ENCODE assay signal across 28 mouse cellular contexts in genomic region chr16:10307351-10307750, GRCm38 (mm10). TPM values are rescaled to one million over a fixed set of nuclear protein-coding genes. Genes with fewer than 3 reads are reported as not detected.
DNase-seq lines count a peak whose midpoint lies in the region; ATAC-seq and TF ChIP-seq lines count a peak whose summit lies in the region.
"Had no signal": no experiment of that assay in that cellular context is flagged by ENCODE, and none has a peak within 500 bp of the region (broad histone marks: within the 10 kb centered on the region; RNA-seq: fewer than 3 reads in every experiment).

No protein-coding gene starts in this region.

- 64% methylated on average over 5 of the region's 5 CpGs for WGBS in forebrain, embryonic 14.5 days
- 79% methylated on average over 5 of the region's 5 CpGs for WGBS in forebrain, embryonic 11.5 days
- 80% methylated on average over 5 of the region's 5 CpGs for WGBS in hindbrain, embryonic 12.5 days
- 82% methylated on average over 5 of the region's 5 CpGs for WGBS in hindbrain, embryonic 14.5 days

- DNase-seq in forebrain, embryonic 14.5 days (ENCODE audit: low spot score), result peak; percentile 63
- DNase-seq in forebrain, embryonic 11.5 days (ENCODE audit: low spot score), result no peak
- peak; percentile 6 for DNase-seq in MEL (ENCODE audit: low read depth, low spot score)
- peak; percentile 73 for DNase-seq in brain, embryonic 14.5 days (ENCODE audit: low read depth)
- no peak for DNase-seq in hindbrain, embryonic 14.5 days (ENCODE audit: low spot score)
- DNase-seq: adrenal gland, adult 2 months; adrenal gland, postnatal 25 days; B cell, adult 2 months; cerebellum, adult 11 months; cerebellum, adult 2 months; cerebellum, adult 9-11 months; cerebellum, postnatal 25 days; gastrocnemius, adult 2 months; gastrocnemius, postnatal 14 days; heart, adult 11 months; kidney, adult 18-20 months had no signal

- H3K27ac ChIP-seq in forebrain, embryonic 14.5 days (ENCODE audit: low read depth, low read length), result no peak overlapping the region
- H3K27ac ChIP-seq in forebrain, embryonic 11.5 days (ENCODE audit: low read depth, low read length), result no peak overlapping the region
- no peak overlapping the region for H3K27ac ChIP-seq in MEL (ENCODE audit: control insufficient read depth, low read depth, low read length)
- no peak overlapping the region for H3K27ac ChIP-seq in hindbrain, embryonic 12.5 days
- no peak overlapping the region for H3K27ac ChIP-seq in hindbrain, embryonic 14.5 days
- H3K27ac ChIP-seq: embryonic facial prominence, embryonic 12.5 days; embryonic facial prominence, embryonic 15.5 days; gastrocnemius, adult 2 months; hindbrain, embryonic 13.5 days; hindbrain, postnatal 0 days had no signal

- TF ChIP-seq CTCF in MEL (IDR thresholded peaks at IDR 0.05 in 2 of 3, conservative IDR thresholded peaks at IDR 0.05 in 1 of 3; ENCODE audit: control insufficient read depth in 1 of 3, insufficient read depth in 1 of 3, low read depth in 2 of 3, low read length in 3 of 3, poor library complexity in 1 of 3, severe bottlenecking in 1 of 3), result no peak
- TF ChIP-seq CTCF in brain, embryonic 14.5 days (IDR thresholded peaks at IDR 0.05; ENCODE audit: borderline replicate concordance, extremely low read depth, insufficient read depth, insufficient read length), result no peak

- peak in 1 of 2 experiments; percentile 16; a peak in 1 of 4 replicates for TF ChIP-seq EP300 in MEL (IDR thresholded peaks at IDR 0.05; ENCODE audit: low read depth in 1 of 2, low read length in 2 of 2)

- H3K9me3 ChIP-seq in forebrain, embryonic 14.5 days (replicated peaks; ENCODE audit: control insufficient read depth, low read length), result no peaks in the 10 kb centered on the region
- no peaks in the 10 kb centered on the region for H3K9me3 ChIP-seq in forebrain, embryonic 11.5 days (ENCODE audit: control insufficient read depth, low read length)
- H3K9me3 ChIP-seq in MEL (replicated peaks; ENCODE audit: insufficient read depth, low read length), result no peaks in the 10 kb centered on the region
- H3K9me3 ChIP-seq in hindbrain, embryonic 12.5 days (replicated peaks), result no peaks in the 10 kb centered on the region
- no peaks in the 10 kb centered on the region for H3K9me3 ChIP-seq in hindbrain, embryonic 14.5 days (ENCODE audit: control insufficient read depth, low read length)
- H3K9me3 ChIP-seq: embryonic facial prominence, embryonic 12.5 days; embryonic facial prominence, embryonic 15.5 days; G1E; hindbrain, embryonic 13.5 days had no signal

- H3K79me2 ChIP-seq in MEL (ENCODE audit: control insufficient read depth, insufficient read depth, low read length, poor library complexity), result no peaks in the 10 kb centered on the region

- ATAC-seq in forebrain, embryonic 14.5 days, result peak; percentile 54
- no peak for ATAC-seq in forebrain, embryonic 11.5 days (replicated peaks; ENCODE audit: low FRiP score)
- ATAC-seq in megakaryocyte progenitor cell, adult 5-6 weeks (replicated peaks; ENCODE audit: poor library complexity), result peak; percentile 11; the same call in 1 of the 2 replicates
- ATAC-seq in hindbrain, embryonic 12.5 days (ENCODE audit: low FRiP score), result no peak
- ATAC-seq in hindbrain, embryonic 14.5 days (ENCODE audit: low FRiP score), result no peak
- ATAC-seq: hindbrain, postnatal 0 days; inflammation-experienced regulatory T-cells, adult 6 months; intestine, embryonic 16.5 days had no signal

- no peak for TF ChIP-seq RAD21 in MEL (IDR thresholded peaks at IDR 0.05; ENCODE audit: low read depth, low read length)

- no peak overlapping the region for H3K4me3 ChIP-seq in forebrain, embryonic 14.5 days (ENCODE audit: low read depth, low read length)
- H3K4me3 ChIP-seq in forebrain, embryonic 11.5 days (ENCODE audit: low read depth, low read length), result no peak overlapping the region
- H3K4me3 ChIP-seq in MEL (ENCODE audit: control insufficient read depth in 1 of 2, insufficient read depth in 1 of 2, low read depth in 2 of 2, low read length in 2 of 2), result no peak overlapping the region
- no peak overlapping the region for H3K4me3 ChIP-seq in hindbrain, embryonic 12.5 days
- H3K4me3 ChIP-seq in hindbrain, embryonic 14.5 days (replicated peaks; ENCODE audit: low read length), result no peak overlapping the region
- H3K4me3 ChIP-seq: embryonic facial prominence, embryonic 12.5 days; embryonic facial prominence, embryonic 15.5 days; gastrocnemius, adult 2 months; hindbrain, embryonic 13.5 days had no signal

- H3K36me3 ChIP-seq in forebrain, embryonic 14.5 days (ENCODE audit: control insufficient read depth, insufficient read depth, low read length), result no peaks in the 10 kb centered on the region
- H3K36me3 ChIP-seq in forebrain, embryonic 11.5 days (ENCODE audit: control insufficient read depth, insufficient read depth, low read length), result no peaks in the 10 kb centered on the region
- H3K36me3 ChIP-seq in MEL (ENCODE audit: control insufficient read depth in 1 of 2, insufficient read depth in 2 of 2, low read length in 2 of 2), result peaks cover 0 to 3% of the 10 kb centered on the region in 2 experiments; a peak in 2 of 4 replicates
- H3K36me3 ChIP-seq in hindbrain, embryonic 12.5 days, result no peaks in the 10 kb centered on the region
- H3K36me3 ChIP-seq in hindbrain, embryonic 14.5 days (replicated peaks; ENCODE audit: control insufficient read depth, insufficient read depth), result no peaks in the 10 kb centered on the region
- H3K36me3 ChIP-seq: embryonic facial prominence, embryonic 12.5 days; embryonic facial prominence, embryonic 15.5 days; G1E; hindbrain, embryonic 13.5 days had no signal

- no peak overlapping the region for H3K4me2 ChIP-seq in forebrain, embryonic 14.5 days (ENCODE audit: low read length)
- no peak overlapping the region for H3K4me2 ChIP-seq in forebrain, embryonic 11.5 days (ENCODE audit: low read depth, low read length, severe bottlenecking)
- H3K4me2 ChIP-seq in hindbrain, embryonic 12.5 days (replicated peaks), result no peak overlapping the region
- no peak overlapping the region for H3K4me2 ChIP-seq in hindbrain, embryonic 14.5 days (replicated peaks)
- H3K4me2 ChIP-seq: embryonic facial prominence, embryonic 12.5 days; embryonic facial prominence, embryonic 15.5 days; heart, embryonic 11.5 days; hindbrain, embryonic 13.5 days had no signal

- no peak for TF ChIP-seq POLR2A in MEL (IDR thresholded peaks at IDR 0.05; ENCODE audit: control insufficient read depth in 1 of 2, insufficient read depth in 1 of 2, low read depth in 1 of 2, low read length in 2 of 2, poor library complexity in 1 of 2)
- TF ChIP-seq POLR2A in brain, embryonic 14.5 days (IDR thresholded peaks at IDR 0.05; ENCODE audit: borderline replicate concordance, extremely low read depth, insufficient read depth, insufficient read length, poor library complexity, severe bottlenecking), result no peak

- no peaks in the 10 kb centered on the region for H3K27me3 ChIP-seq in forebrain, embryonic 14.5 days (replicated peaks; ENCODE audit: control insufficient read depth, insufficient read depth, low read length)
- H3K27me3 ChIP-seq in forebrain, embryonic 11.5 days (ENCODE audit: control insufficient read depth, insufficient read depth, low read length), result no peaks in the 10 kb centered on the region
- no peaks in the 10 kb centered on the region for H3K27me3 ChIP-seq in MEL (ENCODE audit: control insufficient read depth in 1 of 2, insufficient read depth in 2 of 2, low read length in 2 of 2)
- H3K27me3 ChIP-seq in hindbrain, embryonic 12.5 days, result peaks cover 8% of the 10 kb centered on the region
- 0 out of 2 replicates have a peak, but pooled peaks cover 3% of the 10 kb centered on the region for H3K27me3 ChIP-seq in hindbrain, embryonic 14.5 days (ENCODE audit: control insufficient read depth, insufficient read depth, low read length)
- H3K27me3 ChIP-seq: embryonic facial prominence, embryonic 12.5 days; embryonic facial prominence, embryonic 15.5 days had no signal

- no peak overlapping the region for H3K9ac ChIP-seq in forebrain, embryonic 14.5 days (ENCODE audit: low read length)
- H3K9ac ChIP-seq in forebrain, embryonic 11.5 days (ENCODE audit: low read length), result no peak overlapping the region
- no peak overlapping the region for H3K9ac ChIP-seq in MEL (ENCODE audit: control insufficient read depth, low read depth, low read length, poor library complexity, severe bottlenecking)
- H3K9ac ChIP-seq in hindbrain, embryonic 12.5 days, result no peak overlapping the region
- H3K9ac ChIP-seq in hindbrain, embryonic 14.5 days, result no peak overlapping the region
- H3K9ac ChIP-seq: embryonic facial prominence, embryonic 12.5 days; embryonic facial prominence, embryonic 15.5 days; hindbrain, embryonic 13.5 days had no signal

- no peaks in the 10 kb centered on the region for H3K4me1 ChIP-seq in forebrain, embryonic 14.5 days (ENCODE audit: control insufficient read depth, insufficient read depth, low read length)
- no peaks in the 10 kb centered on the region for H3K4me1 ChIP-seq in forebrain, embryonic 11.5 days (replicated peaks; ENCODE audit: control insufficient read depth, insufficient read depth, low read length)
- peaks cover 3 to 17% of the 10 kb centered on the region in 2 experiments; a peak in 3 of 4 replicates for H3K4me1 ChIP-seq in MEL (ENCODE audit: control insufficient read depth in 1 of 2, insufficient read depth in 2 of 2, low read length in 2 of 2)
- H3K4me1 ChIP-seq in hindbrain, embryonic 12.5 days, result no peaks in the 10 kb centered on the region
- no peaks in the 10 kb centered on the region for H3K4me1 ChIP-seq in hindbrain, embryonic 14.5 days (replicated peaks; ENCODE audit: control insufficient read depth, insufficient read depth, low read length)
- H3K4me1 ChIP-seq: hindbrain, embryonic 13.5 days had no signal

TF ChIP-seq in MEL, 35 proteins besides CTCF, POLR2A, EP300 and RAD21 (continues in another document):
- no peak for TF ChIP-seq ZMIZ1 (IDR thresholded peaks at IDR 0.05; ENCODE audit: low read depth, low read length)
- TF ChIP-seq BHLHE40 (IDR thresholded peaks at IDR 0.05; ENCODE audit: borderline replicate concordance, low read depth, low read length), result peak; percentile 61; the same call in 1 of the 2 replicates
- peak; percentile 38; the same call in 1 of the 2 replicates for TF ChIP-seq USF1 (IDR thresholded peaks at IDR 0.05; ENCODE audit: low read depth, low read length)
- 0 out of 2 replicates have a peak, but pooled peaks have one; percentile 18 for TF ChIP-seq SIN3A (IDR thresholded peaks at IDR 0.05; ENCODE audit: low read length)

RNA-seq across cellular contexts. Expression of gene Emp2, which starts 6.4 kb away (rescaled TPM):
- 3.4 and 5.1 TPM in 2 replicates for polyA plus RNA-seq in forebrain, embryonic 14.5 days (2014; fragmentation: Nextera tagmentation; extraction: Ambion mirVana)
- polyA plus RNA-seq in forebrain, embryonic 11.5 days (2014; fragmentation: Nextera tagmentation; extraction: Ambion mirVana), result 3.1 and 3.3 TPM in 2 replicates
- total RNA-seq in MEL (2012; rRNA removed), result not detected in 2 replicates
- not detected for polyA plus RNA-seq in MEL (2012; ENCODE audit: insufficient read depth in 1 of 2, insufficient read length in 2 of 2, low read depth in 1 of 2, low replicate concordance in 2 of 2, missing spikeins in 1 of 2)
- 6.8 and 9.9 TPM in 2 replicates for polyA plus RNA-seq in brain, embryonic 14.5 days (2012; rRNA removed)
- total RNA-seq in megakaryocyte progenitor cell, adult 5-6 weeks (2015), result not detected in 2 replicates
- total RNA-seq in megakaryocyte progenitor cell, adult 5-6 weeks (2017), result 0.07 TPM in 1 of 2 replicates, not detected in the other
- 5.2 and 5.6 TPM in 2 replicates for polyA plus RNA-seq in hindbrain, embryonic 12.5 days (2016; fragmentation: Nextera tagmentation; extraction: Ambion mirVana)
- 17.6 and 19.5 TPM in 2 replicates for polyA plus RNA-seq in hindbrain, embryonic 14.5 days (2014; fragmentation: Nextera tagmentation; extraction: Ambion mirVana)
- total RNA-seq: CH12.LX; common myeloid progenitor, adult 5-6 weeks had no signal
- polyA plus RNA-seq: G1E had no signal

Comparison
In these comparisons a context has a peak if more than half of its experiments do, and no peak if none do; other contexts are left out.
1. ATAC-seq: peak in forebrain, embryonic 14.5 days (single experiment) and megakaryocyte progenitor cell, adult 5-6 weeks (single experiment); none in forebrain, embryonic 11.5 days (single experiment), hindbrain, embryonic 12.5 days (single experiment) and hindbrain, embryonic 14.5 days (single experiment).
2. DNase-seq: peak in forebrain, embryonic 14.5 days (single experiment), MEL (single experiment) and brain, embryonic 14.5 days (single experiment); none in forebrain, embryonic 11.5 days (single experiment) and hindbrain, embryonic 14.5 days (single experiment).